Mouse (Mus musculus): ENCODE data around the gene 1700037C18Rik.

1700037C18Rik gene

GRCm38 (mm10) chr16:3908537-3909111 lies at the start of gene 1700037C18Rik, which contains the start of gene Cluap1:
1700037C18Rik (minus strand) TSS chr16:3908689.
Cluap1 (plus strand) TSS chr16:3908801.
- DNase-seq (ENCODE audit: low spot score), result peak; percentile 95

GRCm38 (mm10) chr16:3956369-3956768 lies 47.9 kb upstream of the 1700037C18Rik start:
- DNase-seq (ENCODE audit: low spot score), result no peak

- no peak for DNase-seq (ENCODE audit: low spot score)
Observed at GRCm38 (mm10) chr16:3951141-3951540, 42.7 kb upstream of the 1700037C18Rik start.

- no peak for DNase-seq (ENCODE audit: low spot score)
Observed at GRCm38 (mm10) chr16:3934701-3935100, 26.2 kb upstream of the 1700037C18Rik start.

GRCm38 (mm10) chr16:3934091-3934490 lies 25.6 kb upstream of the 1700037C18Rik start:
- DNase-seq (ENCODE audit: low spot score), result no peak

GRCm38 (mm10) chr16:3933536-3933935 lies 25.0 kb upstream of the 1700037C18Rik start:
- DNase-seq (ENCODE audit: low spot score), result no peak

GRCm38 (mm10) chr16:3929151-3929550 lies 20.7 kb upstream of the 1700037C18Rik start:
- no peak for DNase-seq (ENCODE audit: low spot score)

- no peak for DNase-seq (ENCODE audit: low spot score)
Observed at GRCm38 (mm10) chr16:3928582-3928981, 20.1 kb upstream of the 1700037C18Rik start.

- peak; percentile 9 for DNase-seq (ENCODE audit: low spot score)
Observed at GRCm38 (mm10) chr16:3923966-3924365, 15.5 kb upstream of the 1700037C18Rik start.

- no peak for DNase-seq (ENCODE audit: low spot score)
Observed at GRCm38 (mm10) chr16:3923515-3923914, 15.0 kb upstream of the 1700037C18Rik start.

- no peak for DNase-seq (ENCODE audit: low spot score)
Observed at GRCm38 (mm10) chr16:3920756-3921155, 12.3 kb upstream of the 1700037C18Rik start.

- DNase-seq (ENCODE audit: low spot score), result no peak
Observed at GRCm38 (mm10) chr16:3909118-3909517, 629 bp upstream of the 1700037C18Rik start.

GRCm38 (mm10) chr16:3907471-3907870 lies 1.0 kb downstream of the 1700037C18Rik start:
- DNase-seq (ENCODE audit: low spot score), result no peak

- no peak for DNase-seq (ENCODE audit: low spot score)
Observed at GRCm38 (mm10) chr16:3896553-3896952, 11.9 kb downstream of the 1700037C18Rik start.

GRCm38 (mm10) chr16:3896046-3896445 lies 12.4 kb downstream of the 1700037C18Rik start:
- DNase-seq (ENCODE audit: low spot score), result no peak

GRCm38 (mm10) chr16:3895173-3895792 lies 13.2 kb downstream of the 1700037C18Rik start:
- no peak for DNase-seq (ENCODE audit: low spot score)

GRCm38 (mm10) chr16:3893739-3894138 lies 14.8 kb downstream of the 1700037C18Rik start:
- DNase-seq (ENCODE audit: low spot score), result no peak

- no peak for DNase-seq (ENCODE audit: low spot score)
Observed at GRCm38 (mm10) chr16:3891621-3892295, 16.7 kb downstream of the 1700037C18Rik start.

GRCm38 (mm10) chr16:3885065-3885670 lies 23.3 kb downstream of the 1700037C18Rik start:
- DNase-seq (ENCODE audit: low spot score), result peak; percentile 5

- peak; percentile 96 for DNase-seq (ENCODE audit: low spot score)
Observed at GRCm38 (mm10) chr16:3884201-3885064, 24.1 kb downstream of the 1700037C18Rik start, which contains the start of the genes Zfp597 and Gm20695. Zfp597 (minus strand) TSS chr16:3884561. Gm20695 (plus strand) TSS chr16:3884648.

GRCm38 (mm10) chr16:3876346-3876745 lies 32.1 kb downstream of the 1700037C18Rik start:
- DNase-seq (ENCODE audit: low spot score), result no peak
